Mouse (Mus musculus) liver, adult 2 months (tissue): Measurements from ENCODE around the gene B430306N03Rik.

Experiments used
- CTCF ChIP-seq: fragments of 200-500 bp; IDR thresholded peaks from 2 replicates; pipeline ENCODE4 v1.5.1; 2011; ENCODE audit warnings: low read depth, low read length, control low read depth
- POLR2A ChIP-seq: fragments of 200-500 bp; IDR thresholded peaks from 2 replicates; pipeline ENCODE4 v1.6.1; 2011; ENCODE audit warnings: low read length, control low read depth; ENCODE audit not compliant: insufficient read depth; ENCODE audit errors: extremely low read depth

DNA sequence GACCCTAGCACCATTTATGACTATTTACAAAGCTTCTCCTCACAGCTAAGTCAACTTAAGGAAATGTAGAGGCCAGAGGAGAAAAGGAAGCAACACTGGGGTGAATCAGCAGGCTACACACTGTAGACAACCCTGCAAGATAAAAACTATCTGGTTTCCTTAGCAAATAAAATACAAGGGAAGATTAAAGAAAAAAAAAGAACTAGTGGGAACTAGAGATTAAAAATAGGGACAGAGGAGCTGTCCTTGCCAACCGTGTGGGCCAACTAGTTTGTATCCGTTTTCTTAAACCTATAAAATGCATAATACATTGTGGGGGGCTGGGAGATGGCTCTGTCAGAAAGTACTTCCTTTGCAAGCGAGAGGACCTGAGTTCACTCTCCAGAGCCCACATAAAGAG is 26.0 kb downstream of the B430306N03Rik start:
- TF ChIP-seq CTCF = no peak
- TF ChIP-seq POLR2A = no peak
